Comparison of ENCODE assay signal across 10 mouse cellular contexts in genomic region chr4:62607345-62607744, GRCm38 (mm10). TPM values are rescaled to one million over a fixed set of nuclear protein-coding genes. Genes with fewer than 3 reads are reported as not detected.
DNase-seq lines count a peak whose midpoint lies in the region; ATAC-seq and TF ChIP-seq lines count a peak whose summit lies in the region.
"Had no signal": no experiment of that assay in that cellular context is flagged by ENCODE, and none has a peak within 500 bp of the region (broad histone marks: within the 10 kb centered on the region; RNA-seq: fewer than 3 reads in every experiment).

No protein-coding gene starts in this region.

- H3K4me1 ChIP-seq in cerebellum, adult 2 months (ENCODE audit: control insufficient read depth, insufficient read depth, low read length), result peaks cover 47% of the 10 kb centered on the region
- peaks cover 27% of the 10 kb centered on the region for H3K4me1 ChIP-seq in midbrain, embryonic 15.5 days
- H3K4me1 ChIP-seq in thymus, adult 2 months (replicated peaks; ENCODE audit: control insufficient read depth, insufficient read depth, low read length), result 0 out of 2 replicates have a peak, but pooled peaks cover 2% of the 10 kb centered on the region

- H3K9me3 ChIP-seq in midbrain, embryonic 15.5 days, result no peaks in the 10 kb centered on the region

- TF ChIP-seq CTCF in cerebellum, adult 2 months (IDR thresholded peaks at IDR 0.05; ENCODE audit: borderline replicate concordance, insufficient read depth, low read depth, low read length), result 0 out of 2 replicates have a peak, but pooled peaks have one; percentile 6
- no peak for TF ChIP-seq CTCF in thymus, adult 2 months (IDR thresholded peaks at IDR 0.05; ENCODE audit: borderline replicate concordance, control insufficient read depth, extremely low read depth, insufficient read depth, low read length, poor library complexity)

- H3K9ac ChIP-seq in midbrain, embryonic 15.5 days, result no peak overlapping the region

- ATAC-seq in hematopoietic stem cell, adult 5-6 weeks (replicated peaks in 1 of 2; ENCODE audit: insufficient read depth in 1 of 2, low FRiP score in 2 of 2, low TSS enrichment in 1 of 2, low read depth in 1 of 2, poor library complexity in 2 of 2, severe bottlenecking in 2 of 2), result peak; percentile 39 to 50
- peak; percentile 65 for ATAC-seq in midbrain, embryonic 15.5 days (replicated peaks)
- ATAC-seq: activated CD4-positive, CD25-positive, alpha-beta regulatory T cell, adult 4 months had no signal

- peak; percentile 35 to 40 for DNase-seq in cerebellum, adult 2 months
- no peak for DNase-seq in cerebellum, adult 11 months
- DNase-seq in left cerebral cortex, postnatal 4 days, result peak; percentile 48
- DNase-seq in left cerebral cortex, postnatal 36 days (ENCODE audit: low spot score in 2 of 2), result no peak
- DNase-seq in thymus, adult 2 months, result no peak
- DNase-seq in spleen, adult 18-20 months, result no peak

- intact Hi-C loops in left cerebral cortex, postnatal 4 days (cut with DNase I), result no loop called here
- intact Hi-C loops in left cerebral cortex, postnatal 36 days (cut with DNase I), result no loop called here

- H3K36me3 ChIP-seq in midbrain, embryonic 15.5 days (replicated peaks), result no peaks in the 10 kb centered on the region
- H3K36me3 ChIP-seq in thymus, adult 2 months (ENCODE audit: control insufficient read depth, insufficient read depth, low read length), result no peaks in the 10 kb centered on the region

- TF ChIP-seq POLR2A in cerebellum, adult 2 months (IDR thresholded peaks at IDR 0.05; ENCODE audit: borderline replicate concordance, insufficient read depth, low read length), result no peak
- TF ChIP-seq POLR2A in thymus, adult 2 months (IDR thresholded peaks at IDR 0.05; ENCODE audit: control insufficient read depth, extremely low read depth, insufficient read depth, low read length, poor library complexity), result no peak

- H3K4me2 ChIP-seq in midbrain, embryonic 15.5 days, result no peak overlapping the region

- no peak overlapping the region for H3K27ac ChIP-seq in cerebellum, adult 2 months (ENCODE audit: insufficient read depth, low read length)
- H3K27ac ChIP-seq in midbrain, embryonic 15.5 days, result 0 out of 2 replicates have a peak overlapping the region, but pooled peaks have one; percentile 30
- no peak overlapping the region for H3K27ac ChIP-seq in thymus, adult 2 months (ENCODE audit: control insufficient read depth, insufficient read depth, low read length)

- H3K27me3 ChIP-seq in cerebellum, adult 2 months (ENCODE audit: control insufficient read depth, insufficient read depth, low read length), result no peaks in the 10 kb centered on the region
- H3K27me3 ChIP-seq in midbrain, embryonic 15.5 days (replicated peaks), result no peaks in the 10 kb centered on the region
- no peaks in the 10 kb centered on the region for H3K27me3 ChIP-seq in thymus, adult 2 months (ENCODE audit: control insufficient read depth, insufficient read depth, low read length)

- 22% methylated on average over 9 of the region's 9 CpGs for WGBS in cerebellum, adult 2 months
- 42% methylated on average over 9 of the region's 9 CpGs for WGBS in midbrain, embryonic 15.5 days
- WGBS in thymus, adult 2 months, result 60% methylated on average over 9 of the region's 9 CpGs

- no peak overlapping the region for H3K4me3 ChIP-seq in cerebellum, adult 2 months (replicated peaks; ENCODE audit: insufficient read depth, low read depth, low read length)
- H3K4me3 ChIP-seq in midbrain, embryonic 15.5 days, result no peak overlapping the region
- no peak overlapping the region for H3K4me3 ChIP-seq in thymus, adult 2 months (ENCODE audit: control insufficient read depth, insufficient read depth, low read length)
- H3K4me3 ChIP-seq: erythroblast, embryonic 14.5 days had no signal

RNA-seq across cellular contexts. Expression of gene Rgs3, which starts 47.7 kb away (rescaled TPM):
- 92.7 and 97.5 TPM in 2 replicates for polyA plus RNA-seq in cerebellum, adult 2 months (2012; rRNA removed)
- 10 to 100 TPM; 46.7 to 46.8 TPM for total RNA-seq in left cerebral cortex, postnatal 4 days (2021)
- 10 to 100 TPM; 28.2 to 32.3 TPM for total RNA-seq in left cerebral cortex, postnatal 36 days (2021)
- 23.5 and 23.7 TPM in 2 replicates for total RNA-seq in hematopoietic stem cell, adult 5-6 weeks (2017)
- 76.6 and 80.1 TPM in 2 replicates for polyA plus RNA-seq in midbrain, embryonic 15.5 days (2015; fragmentation: Nextera tagmentation; extraction: Ambion mirVana)
- 61.1 and 81.3 TPM in 2 replicates for polyA plus RNA-seq in thymus, adult 2 months (2012; rRNA removed)

Comparison
In these comparisons a context has a peak if more than half of its experiments do, and no peak if none do; other contexts are left out.
1. DNase-seq: peak in cerebellum, adult 2 months (2 of 2) and left cerebral cortex, postnatal 4 days (single experiment); none in cerebellum, adult 11 months (single experiment), left cerebral cortex, postnatal 36 days (0 of 2), thymus, adult 2 months (single experiment) and spleen, adult 18-20 months (0 of 2).